Mouse (Mus musculus) limb, embryonic 13.5 days (tissue): Measurements from ENCODE around the gene Tbck. TPM values are rescaled to one million over a fixed set of nuclear protein-coding genes. Genes with fewer than 3 reads are reported as not detected.

ENCODE experiments used
- ATAC-seq: fragments of 200-750 bp; cut with Nextera tagmentation; 2 replicates; pipeline ENCODE4 v1.8.0; 2017; ENCODE audit warnings: low read depth, moderate number of reproducible peaks, moderate TSS enrichment; ENCODE audit not compliant: low FRiP score
- H3K27ac ChIP-seq: fragments of 300-500 bp; sonication (generic); 2 replicates; pipeline ENCODE4 v1.5.1; 2015; ENCODE audit warnings: inconsistent platforms, mild to moderate bottlenecking, moderate library complexity
- H3K27me3 ChIP-seq: fragments of 300-500 bp; sonication (generic); 2 replicates; pipeline ENCODE4 v1.6.1; 2015; ENCODE audit warnings: mild to moderate bottlenecking, inconsistent platforms
- H3K36me3 ChIP-seq: fragments of 300-500 bp; sonication (generic); 2 replicates; pipeline ENCODE4 v1.6.1; 2015; ENCODE audit warnings: inconsistent platforms, mild to moderate bottlenecking, moderate library complexity
- H3K4me1 ChIP-seq: fragments of 300-500 bp; sonication (generic); 2 replicates; pipeline ENCODE4 v1.6.1; 2015; ENCODE audit warnings: inconsistent platforms
- H3K4me2 ChIP-seq: fragments of 300-500 bp; sonication (generic); replicated peaks from 2 replicates; pipeline ENCODE4 v1.6.1; 2015; ENCODE audit warnings: inconsistent platforms, mild to moderate bottlenecking, moderate library complexity
- H3K4me3 ChIP-seq: fragments of 300-500 bp; sonication (generic); 2 replicates; pipeline ENCODE4 v1.5.1; 2015; ENCODE audit warnings: moderate library complexity, mild to moderate bottlenecking, inconsistent platforms
- H3K9ac ChIP-seq: fragments of 300-500 bp; sonication (generic); 2 replicates; pipeline ENCODE4 v1.6.1; 2015; ENCODE audit warnings: mild to moderate bottlenecking, inconsistent platforms
- H3K9me3 ChIP-seq: fragments of 300-500 bp; sonication (generic); 2 replicates; pipeline ENCODE4 v1.6.1; 2016; ENCODE audit warnings: inconsistent platforms
- WGBS: fragments of 180-500 bp; shearing (Covaris S2); methylation state at CpG from one replicate; pipeline ENCODE4 v1.1.7; 2015; 5-methylcytosine and 5-hydroxymethylcytosine counted together
- polyA plus RNA-seq: library from polyadenylated mRNA; unstranded; fragments of >200 nt; fragmentation: Nextera tagmentation; extraction: Ambion mirVana; gene quantifications from 2 replicates; pipeline ENCODE4 v1.2.1, GENCODE M21; 2015

The Tbck gene
- polyA plus RNA-seq, 1 experiment from 2014 or later: 30.9 TPM

DNA sequence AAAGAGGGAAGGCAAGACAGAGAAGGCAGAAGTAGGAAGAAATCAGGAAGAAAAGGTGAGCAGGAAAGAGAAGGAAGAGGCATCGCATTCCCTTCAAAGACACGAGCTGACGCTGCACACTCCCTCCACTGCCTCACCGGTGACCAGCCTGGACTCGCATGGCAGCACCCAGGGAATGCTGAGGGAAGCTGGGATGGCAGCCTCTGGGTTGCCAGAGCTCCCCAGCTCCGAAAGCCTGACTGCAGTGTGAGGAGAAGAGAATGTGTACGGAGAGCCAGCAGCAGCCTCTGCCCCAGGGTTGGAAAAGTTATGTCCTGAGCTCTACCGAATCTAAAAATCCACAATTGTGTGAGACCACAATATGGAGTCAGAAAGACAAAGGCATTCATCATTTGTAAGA, 155.6 kb downstream of the Tbck start:
- Histone ChIP-seq H3K27ac (no peak overlapping the region), H3K36me3 (peaks cover 64% of the 10 kb centered on the region), H3K4me1 (no peaks in the 10 kb centered on the region), H3K4me3 (no peak overlapping the region), H3K4me2 (no peak overlapping the region), H3K27me3 (no peaks in the 10 kb centered on the region), H3K9ac (no peak overlapping the region), H3K9me3 (no peaks in the 10 kb centered on the region)
- no peak for ATAC-seq
- WGBS: 91% methylated on average over 8 of the region's 8 CpGs

DNA sequence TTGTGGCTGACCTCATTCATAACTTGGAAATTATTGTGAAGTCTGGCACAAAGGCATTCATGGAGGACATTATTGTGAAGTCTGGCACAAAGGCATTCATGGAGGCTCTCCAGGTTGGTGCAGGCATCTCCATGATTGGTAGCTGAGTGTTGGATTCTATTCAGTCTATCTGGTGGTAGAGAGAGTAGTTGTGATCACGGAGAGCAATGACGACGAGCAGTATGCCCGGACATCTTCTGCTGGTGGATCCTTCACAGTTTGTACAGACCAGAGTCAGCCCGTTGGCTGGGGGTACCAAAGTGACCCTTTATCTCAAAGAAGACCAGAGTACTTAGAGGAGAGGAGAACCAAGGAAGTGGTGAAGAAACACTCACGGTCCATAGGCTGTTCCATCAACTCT, 158.7 kb downstream of the Tbck start:
- H3K9ac ChIP-seq: no peak overlapping the region
- peaks cover 36% of the 10 kb centered on the region for H3K36me3 ChIP-seq
- H3K4me3 ChIP-seq: no peak overlapping the region
- WGBS: 96% methylated on average over 6 of the region's 6 CpGs
- H3K27ac ChIP-seq: no peak overlapping the region
- no peaks in the 10 kb centered on the region for H3K4me1 ChIP-seq
- H3K4me2 ChIP-seq: no peak overlapping the region
- no peaks in the 10 kb centered on the region for H3K27me3 ChIP-seq
- ATAC-seq: no peak
- no peaks in the 10 kb centered on the region for H3K9me3 ChIP-seq

DNA sequence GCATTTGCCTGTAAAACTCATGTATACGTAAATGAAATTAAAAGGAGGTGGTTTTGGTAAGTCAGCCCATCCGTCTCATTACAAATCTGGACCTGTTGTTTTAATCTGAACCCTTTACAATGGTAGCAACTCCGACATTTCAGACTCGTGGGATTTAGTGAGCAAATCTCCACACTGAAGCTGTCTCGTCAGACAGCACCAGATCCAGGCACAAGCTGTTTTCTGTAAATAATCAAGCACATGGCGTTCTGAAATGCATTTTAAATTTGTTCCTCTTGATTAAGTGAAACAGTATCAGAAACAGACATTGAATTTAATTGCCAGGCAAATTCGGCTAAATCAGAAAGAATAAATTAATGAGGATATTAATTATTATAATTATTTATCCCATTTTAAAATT, 165.7 kb downstream of the Tbck start:
- no peak overlapping the region for H3K27ac ChIP-seq
- 0 out of 2 replicates have a peak, but pooled peaks cover 5% of the 10 kb centered on the region for H3K27me3 ChIP-seq
- no peak overlapping the region for H3K4me3 ChIP-seq
- no peak for ATAC-seq
- H3K4me1 ChIP-seq: peaks cover 16% of the 10 kb centered on the region
- no peak overlapping the region for H3K9ac ChIP-seq
- H3K36me3 ChIP-seq: no peaks in the 10 kb centered on the region
- WGBS: 59% methylated on average over 7 of the region's 7 CpGs
- no peaks in the 10 kb centered on the region for H3K9me3 ChIP-seq
- H3K4me2 ChIP-seq: no peak overlapping the region

DNA sequence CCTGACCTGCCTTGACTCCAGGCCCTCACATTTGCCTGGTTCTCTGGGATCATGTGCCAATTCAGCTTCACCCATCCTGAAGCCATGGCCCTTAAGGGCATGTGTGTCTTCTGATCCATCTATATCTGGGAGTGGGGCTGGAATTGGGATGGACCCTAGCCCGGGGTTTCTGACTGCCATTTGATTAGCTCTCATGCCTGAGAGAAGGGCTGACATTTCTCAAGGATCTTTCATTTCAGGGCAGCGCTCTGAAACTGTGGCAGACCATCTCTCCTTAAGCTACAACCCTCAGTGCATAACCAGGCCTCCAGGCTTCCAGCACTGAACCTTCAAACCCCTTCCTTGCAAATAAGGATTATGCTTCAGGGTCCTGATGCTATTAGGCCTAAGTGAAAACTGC, 166.5 kb downstream of the Tbck start:
- Histone ChIP-seq H3K36me3 (no peaks in the 10 kb centered on the region), H3K9me3 (no peaks in the 10 kb centered on the region), H3K4me2 (no peak overlapping the region), H3K9ac (no peak overlapping the region), H3K27me3 (0 out of 2 replicates have a peak, but pooled peaks cover 5% of the 10 kb centered on the region), H3K27ac (no peak overlapping the region), H3K4me1 (peaks cover 21% of the 10 kb centered on the region), H3K4me3 (no peak overlapping the region)
- ATAC-seq: no peak
- whole genome bisulfite sequencing: 88% methylated on average over 2 of the region's 2 CpGs

DNA sequence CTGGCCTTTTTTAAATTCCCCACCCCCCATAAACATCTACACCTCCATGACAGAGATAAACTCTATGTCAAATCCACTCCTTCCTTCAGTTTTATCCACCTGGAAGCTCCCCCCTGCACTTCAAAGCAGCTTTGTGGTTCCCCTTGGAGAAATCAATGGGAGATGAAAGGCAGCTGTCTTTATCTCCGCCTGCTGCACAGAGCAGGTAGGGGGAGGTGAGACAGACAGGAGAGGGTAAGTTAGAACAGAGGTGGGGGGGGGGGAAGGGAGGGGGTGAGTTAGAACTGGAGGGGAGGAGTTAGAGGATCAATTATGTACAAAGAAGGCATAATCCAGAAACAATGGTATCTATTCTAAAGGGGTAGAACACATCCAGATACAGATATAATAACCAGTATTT, 167.5 kb downstream of the Tbck start:
- Histone ChIP-seq H3K4me1 (peaks cover 29% of the 10 kb centered on the region), H3K4me2 (no peak overlapping the region), H3K9ac (no peak overlapping the region), H3K36me3 (no peaks in the 10 kb centered on the region), H3K27ac (no peak overlapping the region), H3K4me3 (no peak overlapping the region), H3K27me3 (0 out of 2 replicates have a peak, but pooled peaks cover 5% of the 10 kb centered on the region), H3K9me3 (no peaks in the 10 kb centered on the region)
- WGBS: 26% methylated on average over 1 of the region's 1 CpGs
- no peak for ATAC-seq

DNA sequence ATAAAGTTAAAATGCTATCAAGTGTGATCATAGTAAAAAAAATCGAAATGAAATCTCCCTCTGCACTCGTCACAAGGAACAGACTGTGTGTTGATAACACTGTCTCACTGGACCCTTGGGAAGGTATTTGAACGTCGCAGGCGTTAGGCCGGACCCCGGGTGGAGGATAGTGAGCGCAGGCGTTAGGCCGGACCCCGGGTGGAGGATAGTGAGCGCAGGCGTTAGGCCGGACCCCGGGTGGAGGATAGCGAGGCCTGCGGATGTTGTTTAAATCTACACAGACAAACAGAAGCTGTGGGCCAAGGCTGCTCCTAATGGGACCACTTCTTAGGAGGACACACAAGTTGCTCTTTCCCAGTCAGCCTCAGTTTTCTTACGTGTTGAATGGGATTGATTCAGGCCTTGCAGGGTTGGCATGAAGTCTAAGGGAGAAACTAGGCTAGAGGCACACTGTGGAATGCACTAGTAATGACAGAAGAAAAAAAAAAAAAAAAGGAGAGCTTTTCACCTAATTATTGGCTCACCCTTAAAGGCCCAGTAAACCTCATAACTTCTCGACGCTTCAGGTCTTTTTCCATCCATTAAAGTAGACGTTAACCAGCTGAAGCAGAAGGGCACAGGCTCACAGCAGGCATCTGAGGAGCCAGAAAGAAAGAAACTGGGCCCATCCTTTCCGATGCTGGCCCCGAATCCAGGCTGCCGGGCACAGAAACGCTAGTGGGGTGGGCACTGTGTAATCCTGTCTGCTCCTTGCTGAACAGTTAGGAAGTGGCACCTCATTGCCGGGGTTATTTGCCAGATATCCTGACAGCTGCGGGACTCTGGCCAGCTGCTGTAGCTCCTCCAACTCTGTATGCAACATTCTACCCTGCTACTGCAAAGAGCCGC, 168.1 kb downstream of the Tbck start:
- Histone ChIP-seq H3K9ac (no peak overlapping the region), H3K36me3 (no peaks in the 10 kb centered on the region), H3K4me1 (peaks cover 33% of the 10 kb centered on the region), H3K27me3 (0 out of 2 replicates have a peak, but pooled peaks cover 5% of the 10 kb centered on the region), H3K4me2 (peak overlapping the region; percentile 46), H3K9me3 (no peaks in the 10 kb centered on the region), H3K4me3 (no peak overlapping the region), H3K27ac (peak overlapping the region; percentile 67)
- WGBS: 44% methylated on average over 28 of the region's 28 CpGs
- ATAC-seq: peak; percentile 79

DNA sequence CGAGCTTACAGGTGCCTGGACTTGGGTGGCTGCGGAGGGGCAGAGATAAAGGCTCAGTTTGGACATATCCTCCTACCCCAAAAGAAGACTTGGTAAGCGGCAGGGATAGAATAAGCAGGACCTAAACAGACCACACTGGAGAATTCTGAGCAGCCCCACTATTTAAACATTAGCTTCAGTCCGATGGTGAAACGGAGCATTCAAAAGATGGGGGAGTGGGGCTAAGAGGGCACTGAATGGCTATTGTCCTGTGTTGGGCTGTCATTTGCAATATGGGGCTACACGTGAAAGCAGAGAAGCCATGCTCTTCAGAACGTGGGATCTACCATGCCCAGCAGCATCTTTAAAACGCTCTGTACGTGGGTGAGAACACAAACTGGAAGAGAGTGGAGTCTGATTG, 170.3 kb downstream of the Tbck start:
- 87% methylated on average over 9 of the region's 9 CpGs for WGBS
- Histone ChIP-seq H3K27me3 (0 out of 2 replicates have a peak, but pooled peaks cover 5% of the 10 kb centered on the region), H3K4me3 (no peak overlapping the region), H3K4me2 (no peak overlapping the region), H3K27ac (no peak overlapping the region), H3K9ac (no peak overlapping the region), H3K36me3 (no peaks in the 10 kb centered on the region), H3K4me1 (peaks cover 33% of the 10 kb centered on the region), H3K9me3 (no peaks in the 10 kb centered on the region)
- ATAC-seq: no peak

DNA sequence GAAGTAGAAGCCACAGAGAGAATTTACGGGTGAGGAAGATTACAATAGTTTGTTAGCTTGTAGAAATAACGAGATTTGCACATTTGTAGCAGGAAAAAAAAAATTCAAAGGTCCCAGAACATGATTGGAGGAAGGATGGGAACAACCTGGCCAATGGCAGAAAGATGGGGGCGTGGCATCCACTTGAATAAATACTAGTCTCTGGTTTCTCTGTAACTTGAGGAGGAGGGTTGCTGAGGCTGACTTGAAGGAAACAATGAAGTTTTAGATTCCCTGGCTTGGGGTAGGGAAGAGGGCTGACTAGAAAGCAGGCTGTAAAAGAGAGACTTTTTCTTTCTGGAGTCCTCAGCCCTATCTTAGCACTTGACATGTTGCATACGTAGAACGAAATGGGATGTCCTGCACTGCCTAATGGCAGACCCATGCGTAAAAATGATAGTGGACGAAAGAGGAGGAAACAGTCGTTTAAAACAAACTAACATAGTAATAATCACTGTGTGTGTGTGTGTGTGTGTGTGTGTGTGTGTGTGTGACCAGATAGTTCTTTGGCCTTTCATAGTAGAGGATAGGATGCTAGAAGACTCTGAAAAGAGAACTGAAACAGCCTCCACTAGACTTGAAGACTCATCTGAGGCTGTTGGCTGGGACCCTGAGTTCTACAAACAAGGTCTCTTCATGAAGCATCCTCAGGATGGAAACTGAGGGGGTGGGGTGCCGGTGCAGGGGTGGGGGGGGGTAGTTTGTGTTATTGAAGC, 171.7 kb downstream of the Tbck start:
- Histone ChIP-seq H3K9ac (no peak overlapping the region), H3K9me3 (no peaks in the 10 kb centered on the region), H3K4me2 (0 out of 2 replicates have a peak overlapping the region, but pooled peaks have one; percentile 21), H3K27ac (no peak overlapping the region), H3K4me3 (no peak overlapping the region), H3K36me3 (no peaks in the 10 kb centered on the region), H3K4me1 (peaks cover 41% of the 10 kb centered on the region), H3K27me3 (0 out of 2 replicates have a peak, but pooled peaks cover 5% of the 10 kb centered on the region)
- ATAC-seq: peak; percentile 57; the same call in 1 of the 2 replicates
- 62% methylated on average over 9 of the region's 9 CpGs for WGBS

DNA sequence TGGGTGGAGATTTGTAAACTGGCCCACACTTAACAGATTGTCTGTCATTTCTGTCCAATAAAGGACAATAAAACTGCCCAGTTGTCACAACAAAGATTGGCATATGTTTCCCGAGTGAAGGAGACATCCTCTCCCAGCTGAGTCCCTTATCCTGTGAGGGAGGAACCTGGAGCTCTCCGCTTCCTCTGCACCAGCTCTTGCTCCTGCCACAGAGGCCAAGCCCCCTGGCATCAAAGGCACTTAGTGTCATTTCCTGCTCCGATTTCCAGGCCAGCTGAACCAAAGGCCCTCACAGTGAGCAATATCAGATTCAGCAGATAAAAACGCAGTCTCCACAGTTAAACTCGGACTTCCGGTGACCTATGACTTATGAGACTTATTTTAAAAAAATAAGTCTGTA, 172.7 kb downstream of the Tbck start:
- no peak overlapping the region for H3K4me3 ChIP-seq
- H3K4me2 ChIP-seq: no peak overlapping the region
- no peak for ATAC-seq
- 0 out of 2 replicates have a peak, but pooled peaks cover 5% of the 10 kb centered on the region for H3K27me3 ChIP-seq
- no peaks in the 10 kb centered on the region for H3K9me3 ChIP-seq
- WGBS: 46% methylated on average over 6 of the region's 6 CpGs
- no peak overlapping the region for H3K9ac ChIP-seq
- no peak overlapping the region for H3K27ac ChIP-seq
- peaks cover 44% of the 10 kb centered on the region for H3K4me1 ChIP-seq
- no peaks in the 10 kb centered on the region for H3K36me3 ChIP-seq

DNA sequence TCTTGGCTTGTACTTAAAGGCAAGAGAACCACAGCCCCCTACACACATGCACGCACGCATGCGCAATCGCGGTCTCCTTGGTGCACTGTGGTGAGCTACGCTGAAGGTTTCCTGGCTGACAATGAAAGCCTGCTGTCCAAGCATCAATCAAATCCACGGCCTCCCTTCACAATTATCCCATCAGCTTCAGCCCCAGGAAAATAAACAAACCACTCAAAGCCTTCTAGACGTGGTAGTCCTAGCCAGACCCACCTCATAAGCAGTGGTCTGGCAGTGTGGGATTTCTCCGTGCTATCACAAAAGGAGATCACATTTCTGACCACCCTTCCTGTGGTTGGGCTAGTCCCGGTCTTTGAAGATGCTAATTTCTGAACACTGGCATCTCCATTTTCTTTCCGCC, 174.9 kb downstream of the Tbck start:
- no peaks in the 10 kb centered on the region for H3K36me3 ChIP-seq
- H3K4me2 ChIP-seq: no peak overlapping the region
- H3K27ac ChIP-seq: no peak overlapping the region
- H3K4me1 ChIP-seq: peaks cover 32% of the 10 kb centered on the region
- no peaks in the 10 kb centered on the region for H3K9me3 ChIP-seq
- 0 out of 2 replicates have a peak, but pooled peaks cover 5% of the 10 kb centered on the region for H3K27me3 ChIP-seq
- WGBS: 67% methylated on average over 11 of the region's 11 CpGs
- H3K9ac ChIP-seq: no peak overlapping the region
- H3K4me3 ChIP-seq: no peak overlapping the region
- no peak for ATAC-seq

DNA sequence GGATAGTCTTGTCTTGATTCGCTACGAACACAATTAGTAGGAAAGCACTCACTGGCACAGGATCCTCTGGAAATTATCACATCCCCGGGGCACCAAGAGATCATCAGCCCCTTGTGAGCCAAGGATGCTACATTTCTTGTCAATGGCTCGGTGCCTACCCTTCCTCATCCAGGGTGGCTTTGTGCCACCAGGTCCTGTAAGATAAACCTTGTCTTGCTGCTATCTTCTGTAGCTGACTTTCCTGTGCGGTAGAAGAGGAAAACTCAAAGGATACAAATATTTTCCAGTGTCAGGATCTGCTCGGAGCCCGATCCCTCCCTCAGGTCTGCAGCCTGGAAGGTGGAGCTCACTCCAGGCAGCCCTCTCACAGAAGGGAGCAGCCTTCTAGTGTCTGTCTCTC, 175.6 kb downstream of the Tbck start:
- Histone ChIP-seq H3K36me3 (no peaks in the 10 kb centered on the region), H3K4me3 (no peak overlapping the region), H3K9ac (no peak overlapping the region), H3K27me3 (no peaks in the 10 kb centered on the region), H3K27ac (no peak overlapping the region), H3K9me3 (no peaks in the 10 kb centered on the region), H3K4me1 (peaks cover 35% of the 10 kb centered on the region), H3K4me2 (no peak overlapping the region)
- WGBS: 88% methylated on average over 7 of the region's 7 CpGs
- no peak for ATAC-seq

DNA sequence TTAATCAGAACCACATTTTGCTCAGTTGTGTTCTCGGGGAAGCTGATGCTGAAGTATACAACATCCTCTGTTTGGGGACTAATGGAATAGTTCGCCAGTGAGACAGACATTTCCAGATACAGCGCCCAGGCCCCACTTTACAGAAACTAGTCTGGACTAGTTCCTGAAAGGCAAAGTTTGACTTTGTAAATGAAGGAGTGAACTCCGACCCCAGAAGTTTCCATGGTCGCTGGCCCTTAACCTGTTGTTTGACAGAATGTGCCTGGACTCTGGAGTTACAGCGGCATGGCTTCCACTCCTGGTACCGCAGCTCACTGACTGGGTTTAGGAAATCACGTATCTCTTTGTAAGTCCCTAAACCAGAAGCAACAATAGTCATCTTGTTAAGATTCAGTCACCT, 176.9 kb downstream of the Tbck start:
- Histone ChIP-seq H3K4me2 (no peak overlapping the region), H3K4me1 (peaks cover 27% of the 10 kb centered on the region), H3K9me3 (no peaks in the 10 kb centered on the region), H3K36me3 (no peaks in the 10 kb centered on the region), H3K9ac (no peak overlapping the region), H3K27me3 (no peaks in the 10 kb centered on the region), H3K4me3 (no peak overlapping the region), H3K27ac (no peak overlapping the region)
- ATAC-seq: no peak
- 52% methylated on average over 8 of the region's 8 CpGs for WGBS
